In genomic region chr11:84566691-84567090, GRCm38 (mm10) we compare ENCODE assay signal across 27 mouse cellular contexts. TPM values are rescaled to one million over a fixed set of nuclear protein-coding genes. Genes with fewer than 3 reads are reported as not detected.
DNase-seq lines count a peak whose midpoint lies in the region.
"Had no signal": no experiment of that assay in that cellular context is flagged by ENCODE, and none has a peak within 500 bp of the region (broad histone marks: within the 10 kb centered on the region; RNA-seq: fewer than 3 reads in every experiment).

No protein-coding gene starts in this region.

- H3K36me3 ChIP-seq in heart, embryonic 10.5 days, result no peaks in the 10 kb centered on the region
- H3K36me3 ChIP-seq: embryonic facial prominence, embryonic 10.5 days; embryonic facial prominence, embryonic 15.5 days; heart, embryonic 15.5 days; limb, embryonic 13.5 days; midbrain, embryonic 12.5 days; neural tube, embryonic 12.5 days had no signal

- DNase-seq in cerebellum, adult 18-20 months, result peak; percentile 38 to 49
- DNase-seq in cerebellum, adult 8-10 months, result no peak
- peak; percentile 16 for DNase-seq in ZHBTc4 (ENCODE audit: low read depth, low spot score)
- DNase-seq in cerebellum, adult 9-10 months, result peak; percentile 20
- DNase-seq in cerebellum, postnatal 36 days, result peak; percentile 39 to 54
- DNase-seq in heart, embryonic 10.5 days (ENCODE audit: low spot score), result no peak
- DNase-seq in urinary bladder, postnatal 25 days (ENCODE audit: low spot score), result no peak
- DNase-seq: adrenal gland, postnatal 14 days; gastrocnemius, postnatal 10 days; kidney, adult 9 months; kidney, postnatal 14 days; layer of hippocampus, adult 9-11 months; liver, postnatal 0 days; lung, postnatal 36 days; right cerebral cortex, adult 18-20 months; spleen, adult 18-20 months; thymus, postnatal 14 days had no signal

- H3K27ac ChIP-seq in heart, embryonic 10.5 days, result no peak overlapping the region
- H3K27ac ChIP-seq: embryonic facial prominence, embryonic 10.5 days; embryonic facial prominence, embryonic 15.5 days; forebrain, embryonic 13.5 days; heart, embryonic 15.5 days; limb, embryonic 13.5 days; midbrain, embryonic 12.5 days; neural tube, embryonic 12.5 days had no signal

- peaks cover 29% of the 10 kb centered on the region for H3K4me1 ChIP-seq in heart, embryonic 10.5 days
- H3K4me1 ChIP-seq: heart, embryonic 15.5 days; megakaryocyte, embryonic 14.5 days had no signal

- H3K9me3 ChIP-seq in heart, embryonic 10.5 days, result no peaks in the 10 kb centered on the region
- H3K9me3 ChIP-seq: embryonic facial prominence, embryonic 10.5 days; embryonic facial prominence, embryonic 15.5 days; forebrain, embryonic 13.5 days; heart, embryonic 15.5 days; limb, embryonic 13.5 days; megakaryocyte, embryonic 14.5 days; midbrain, embryonic 12.5 days; neural tube, embryonic 12.5 days had no signal

- H3K27me3 ChIP-seq in heart, embryonic 10.5 days (ENCODE audit: insufficient read depth, poor library complexity, severe bottlenecking), result peaks cover 74% of the 10 kb centered on the region
- H3K27me3 ChIP-seq: neural tube, embryonic 12.5 days had no signal

- 44% methylated on average over 8 of the region's 8 CpGs for WGBS in heart, embryonic 10.5 days

- H3K4me3 ChIP-seq in heart, embryonic 10.5 days, result no peak overlapping the region
- H3K4me3 ChIP-seq: embryonic facial prominence, embryonic 10.5 days; embryonic facial prominence, embryonic 15.5 days; forebrain, embryonic 13.5 days; heart, embryonic 15.5 days; limb, embryonic 13.5 days; megakaryocyte, embryonic 14.5 days; midbrain, embryonic 12.5 days; myocyte; neural tube, embryonic 12.5 days had no signal

RNA-seq across cellular contexts. Expression of gene Lhx1, which starts 41.4 kb away (rescaled TPM):
- polyA plus RNA-seq in heart, embryonic 10.5 days (2016; fragmentation: Nextera tagmentation; extraction: Ambion mirVana), result 0.09 TPM in 1 of 2 replicates, not detected in the other
- polyA plus RNA-seq: heart, embryonic 15.5 days; lung, embryonic 16.5 days; myocyte had no signal

RNA-seq across cellular contexts. Expression of gene Aatf, which starts 53.4 kb away (rescaled TPM):
- 33.3 and 45.3 TPM in 2 replicates for polyA plus RNA-seq in heart, embryonic 10.5 days (2016; fragmentation: Nextera tagmentation; extraction: Ambion mirVana)

Comparison
In these comparisons a context has a peak if more than half of its experiments do, and no peak if none do; other contexts are left out.
1. DNase-seq: peak in cerebellum, adult 18-20 months (2 of 2), ZHBTc4 (single experiment), cerebellum, adult 9-10 months (single experiment) and cerebellum, postnatal 36 days (2 of 2); none in cerebellum, adult 8-10 months (single experiment), heart, embryonic 10.5 days (single experiment) and urinary bladder, postnatal 25 days (single experiment).